ENCODE assay signal across 8 mouse cellular contexts in genomic region chr12:41438446-41438845, GRCm38 (mm10). TPM values are rescaled to one million over a fixed set of nuclear protein-coding genes. Genes with fewer than 3 reads are reported as not detected.
DNase-seq lines count a peak whose midpoint lies in the region; ATAC-seq and TF ChIP-seq lines count a peak whose summit lies in the region.

No protein-coding gene starts in this region.

- no peaks in the 10 kb centered on the region for H3K27me3 ChIP-seq in forebrain, embryonic 12.5 days
- no peaks in the 10 kb centered on the region for H3K27me3 ChIP-seq in forebrain, postnatal 0 days (ENCODE audit: insufficient read depth, low read length)
- H3K27me3 ChIP-seq in MEL (ENCODE audit: control insufficient read depth in 1 of 2, insufficient read depth in 2 of 2, low read length in 2 of 2), result no peaks in the 10 kb centered on the region
- H3K27me3 ChIP-seq in kidney, embryonic 16.5 days (ENCODE audit: insufficient read depth, low read length), result no peaks in the 10 kb centered on the region
- no peaks in the 10 kb centered on the region for H3K27me3 ChIP-seq in splenic B cell, adult 2 months (ENCODE audit: control insufficient read depth, insufficient read depth, low read length, poor library complexity, severe bottlenecking)

- H3K4me1 ChIP-seq in forebrain, embryonic 12.5 days, result no peaks in the 10 kb centered on the region
- no peaks in the 10 kb centered on the region for H3K4me1 ChIP-seq in forebrain, postnatal 0 days (ENCODE audit: insufficient read depth)
- no peaks in the 10 kb centered on the region; a peak in 2 of 4 replicates for H3K4me1 ChIP-seq in MEL (ENCODE audit: control insufficient read depth in 1 of 2, insufficient read depth in 2 of 2, low read length in 2 of 2)
- no peaks in the 10 kb centered on the region for H3K4me1 ChIP-seq in kidney, embryonic 16.5 days (ENCODE audit: insufficient read depth, low read length)

- H3K9ac ChIP-seq in forebrain, embryonic 12.5 days, result no peak overlapping the region
- H3K9ac ChIP-seq in forebrain, postnatal 0 days, result no peak overlapping the region
- no peak overlapping the region for H3K9ac ChIP-seq in MEL (ENCODE audit: control insufficient read depth, low read depth, low read length, poor library complexity, severe bottlenecking)
- H3K9ac ChIP-seq in kidney, embryonic 16.5 days (replicated peaks; ENCODE audit: low read length), result no peak overlapping the region

- TF ChIP-seq EP300 in MEL (IDR thresholded peaks at IDR 0.05; ENCODE audit: low read depth in 1 of 2, low read length in 2 of 2), result no peak

- DNase-seq in forebrain, postnatal 0 days, result no peak
- peak; percentile 73 for DNase-seq in MEL (ENCODE audit: low read depth, low spot score)
- DNase-seq in embryo, embryonic 11.5 days (ENCODE audit: low read depth, low spot score), result peak; percentile 7
- DNase-seq in splenic B cell, adult 2 months (ENCODE audit: low read depth, low spot score), result peak; percentile 1
- DNase-seq in urinary bladder, postnatal 14 days (ENCODE audit: low spot score), result no peak

- no peaks in the 10 kb centered on the region for H3K36me3 ChIP-seq in forebrain, embryonic 12.5 days (replicated peaks)
- no peaks in the 10 kb centered on the region for H3K36me3 ChIP-seq in forebrain, postnatal 0 days (ENCODE audit: insufficient read depth)
- no peaks in the 10 kb centered on the region for H3K36me3 ChIP-seq in MEL (ENCODE audit: control insufficient read depth in 1 of 2, insufficient read depth in 2 of 2, low read length in 2 of 2)
- H3K36me3 ChIP-seq in kidney, embryonic 16.5 days (ENCODE audit: insufficient read depth, low read length), result no peaks in the 10 kb centered on the region
- H3K36me3 ChIP-seq in splenic B cell, adult 2 months (ENCODE audit: control insufficient read depth, insufficient read depth, low read length, poor library complexity, severe bottlenecking), result no peaks in the 10 kb centered on the region

- TF ChIP-seq CTCF in forebrain, postnatal 0 days (IDR thresholded peaks at IDR 0.05; ENCODE audit: low read depth), result no peak
- no peak for TF ChIP-seq CTCF in MEL (IDR thresholded peaks at IDR 0.05 in 2 of 3, conservative IDR thresholded peaks at IDR 0.05 in 1 of 3; ENCODE audit: control insufficient read depth in 1 of 3, insufficient read depth in 1 of 3, low read depth in 2 of 3, low read length in 3 of 3, poor library complexity in 1 of 3, severe bottlenecking in 1 of 3)

- 72% methylated on average over 4 of the region's 4 CpGs for WGBS in forebrain, embryonic 12.5 days
- WGBS in forebrain, postnatal 0 days, result 39% methylated on average over 4 of the region's 4 CpGs
- WGBS in kidney, embryonic 16.5 days, result 18% methylated on average over 4 of the region's 4 CpGs

- no peaks in the 10 kb centered on the region for H3K79me2 ChIP-seq in MEL (ENCODE audit: control insufficient read depth, insufficient read depth, low read length, poor library complexity)

- H3K4me2 ChIP-seq in forebrain, embryonic 12.5 days, result no peak overlapping the region
- H3K4me2 ChIP-seq in forebrain, postnatal 0 days (ENCODE audit: low read depth), result no peak overlapping the region
- H3K4me2 ChIP-seq in kidney, embryonic 16.5 days (replicated peaks; ENCODE audit: low read depth, low read length), result no peak overlapping the region

- TF ChIP-seq POLR2A in MEL (IDR thresholded peaks at IDR 0.05; ENCODE audit: control insufficient read depth in 1 of 2, insufficient read depth in 1 of 2, low read depth in 1 of 2, low read length in 2 of 2, poor library complexity in 1 of 2), result no peak

- H3K27ac ChIP-seq in forebrain, embryonic 12.5 days, result peak overlapping the region; percentile 36; the same call in 1 of the 2 replicates
- no peak overlapping the region for H3K27ac ChIP-seq in forebrain, postnatal 0 days (ENCODE audit: low read depth, low read length)
- no peak overlapping the region for H3K27ac ChIP-seq in MEL (ENCODE audit: control insufficient read depth, low read depth, low read length)
- no peak overlapping the region for H3K27ac ChIP-seq in kidney, embryonic 16.5 days (ENCODE audit: low read length)

- H3K4me3 ChIP-seq in forebrain, embryonic 12.5 days (replicated peaks), result no peak overlapping the region
- H3K4me3 ChIP-seq in forebrain, postnatal 0 days (ENCODE audit: low read depth, low read length), result no peak overlapping the region
- no peak overlapping the region for H3K4me3 ChIP-seq in MEL (ENCODE audit: control insufficient read depth in 1 of 2, insufficient read depth in 1 of 2, low read depth in 2 of 2, low read length in 2 of 2)
- no peak overlapping the region for H3K4me3 ChIP-seq in kidney, embryonic 16.5 days (ENCODE audit: low read length)

- no peak for TF ChIP-seq RAD21 in MEL (IDR thresholded peaks at IDR 0.05; ENCODE audit: low read depth, low read length)

- no peaks in the 10 kb centered on the region for H3K9me3 ChIP-seq in forebrain, embryonic 12.5 days
- H3K9me3 ChIP-seq in forebrain, postnatal 0 days (ENCODE audit: low read length), result no peaks in the 10 kb centered on the region
- H3K9me3 ChIP-seq in MEL (replicated peaks; ENCODE audit: insufficient read depth, low read length), result no peaks in the 10 kb centered on the region
- H3K9me3 ChIP-seq in kidney, embryonic 16.5 days (ENCODE audit: low read length), result no peaks in the 10 kb centered on the region

- ATAC-seq in forebrain, embryonic 12.5 days (ENCODE audit: low FRiP score), result no peak
- ATAC-seq in forebrain, postnatal 0 days, result no peak
- ATAC-seq in kidney, embryonic 16.5 days (ENCODE audit: low FRiP score, low TSS enrichment), result peak; percentile 91
- ATAC-seq in granulocyte monocyte progenitor cell, adult 5-6 weeks (replicated peaks; ENCODE audit: poor library complexity, severe bottlenecking), result no peak

TF ChIP-seq in MEL, 35 proteins besides CTCF, POLR2A, EP300 and RAD21:
- TF ChIP-seq KAT2A (conservative IDR thresholded peaks at IDR 0.05; ENCODE audit: low read depth, low read length) (no peak), SIN3A (IDR thresholded peaks at IDR 0.05; ENCODE audit: low read length) (no peak), MXI1 (IDR thresholded peaks at IDR 0.05; ENCODE audit: low read depth, low read length) (no peak), ZNF384 (IDR thresholded peaks at IDR 0.05; ENCODE audit: low read depth, low read length) (0 out of 2 replicates have a peak, but pooled peaks have one; percentile 31)

RNA-seq across cellular contexts. Expression of gene Lrrn3, which starts 47.8 kb away (rescaled TPM):
- polyA plus RNA-seq in forebrain, embryonic 12.5 days (2016; fragmentation: Nextera tagmentation; extraction: Ambion mirVana), result 37.1 and 40.1 TPM in 2 replicates
- 116 and 127 TPM in 2 replicates for total RNA-seq in forebrain, postnatal 0 days (2014; rRNA removed)
- polyA plus RNA-seq in forebrain, postnatal 0 days (2015; fragmentation: Nextera tagmentation; extraction: Ambion mirVana), result 80.0 and 92.8 TPM in 2 replicates
- total RNA-seq in MEL (2012; rRNA removed), result not detected in 2 replicates
- polyA plus RNA-seq in MEL (2012; ENCODE audit: insufficient read depth in 1 of 2, insufficient read length in 2 of 2, low read depth in 1 of 2, low replicate concordance in 2 of 2, missing spikeins in 1 of 2), result not detected
- polyA plus RNA-seq in kidney, embryonic 16.5 days (2015; fragmentation: Nextera tagmentation; extraction: Ambion mirVana), result 4.2 and 4.3 TPM in 2 replicates
- not detected in 2 replicates for total RNA-seq in granulocyte monocyte progenitor cell, adult 5-6 weeks (2014; fragmentation: Nextera tagmentation)
- 0.05 TPM in 1 of 2 replicates, not detected in the other for total RNA-seq in granulocyte monocyte progenitor cell, adult 5-6 weeks (2017)

Comparison
In these comparisons a context has a peak if more than half of its experiments do, and no peak if none do; other contexts are left out.
1. DNase-seq: peak in MEL (single experiment), embryo, embryonic 11.5 days (single experiment) and splenic B cell, adult 2 months (single experiment); none in forebrain, postnatal 0 days (single experiment) and urinary bladder, postnatal 14 days (single experiment).